Mouse (Mus musculus) adipocyte (in vitro differentiated cells): ENCODE measurements at regions not wholly inside any gene's neighbourhood (a gene's known extent, or its start where the extent isn't known, plus 50 kb on each side); places are given as distances from the start of the nearest gene placed in this dataset.

Source experiments
- DNase-seq: peaks from one replicate; pipeline ENCODE4 v3.0.0-alpha.2; 2016; ENCODE audit warnings: low spot score

- no peak for DNase-seq
These were observed 160.5 kb downstream of the Pdha2 start for GRCm38 (mm10) chr3:141051685-141052084.

- no peak for DNase-seq
These were observed 197.9 kb downstream of the Pdha2 start for GRCm38 (mm10) chr3:141014262-141014547.

- no peak for DNase-seq
These were observed 198.5 kb downstream of the Pdha2 start for GRCm38 (mm10) chr3:141013521-141014261.

GRCm38 (mm10) chr3:141012976-141013375 is 199.2 kb downstream of the Pdha2 start:
- DNase-seq = no peak

GRCm38 (mm10) chr3:141008792-141009191 is 203.4 kb downstream of the Pdha2 start:
- DNase-seq = no peak

- DNase-seq = no peak
These were observed 206.3 kb downstream of the Pdha2 start for GRCm38 (mm10) chr3:141005885-141006284.

- DNase-seq = no peak
These were observed 208.6 kb downstream of the Pdha2 start for GRCm38 (mm10) chr3:141003561-141003960.

GRCm38 (mm10) chr3:140988247-140988646 is 223.9 kb downstream of the Pdha2 start:
- DNase-seq = no peak

GRCm38 (mm10) chr3:140973519-140973918 is 238.6 kb downstream of the Pdha2 start:
- no peak for DNase-seq

- no peak for DNase-seq
These were observed 242.0 kb downstream of the Pdha2 start for GRCm38 (mm10) chr3:140969892-140970880.

- no peak for DNase-seq
These were observed 243.6 kb downstream of the Pdha2 start for GRCm38 (mm10) chr3:140968556-140968955.

GRCm38 (mm10) chr3:140957666-140958065 is 254.5 kb downstream of the Pdha2 start:
- no peak for DNase-seq

- DNase-seq = no peak
These were observed 259.9 kb downstream of the Pdha2 start for GRCm38 (mm10) chr3:140952111-140952800.

- no peak for DNase-seq
These were observed 261.1 kb downstream of the Pdha2 start for GRCm38 (mm10) chr3:140951024-140951423.

GRCm38 (mm10) chr3:140949880-140950662 is 262.1 kb downstream of the Pdha2 start:
- no peak for DNase-seq

- DNase-seq = no peak
These were observed 269.7 kb downstream of the Pdha2 start for GRCm38 (mm10) chr3:140942450-140942849.

GRCm38 (mm10) chr3:140941898-140942297 is 270.3 kb downstream of the Pdha2 start:
- no peak for DNase-seq

GRCm38 (mm10) chr3:140941316-140941715 is 270.8 kb downstream of the Pdha2 start:
- DNase-seq = no peak

GRCm38 (mm10) chr3:140933156-140933555 is 279.0 kb downstream of the Pdha2 start:
- DNase-seq = no peak

- DNase-seq = no peak
These were observed 285.5 kb downstream of the Pdha2 start for GRCm38 (mm10) chr3:140926689-140927088.

- no peak for DNase-seq
These were observed 335.8 kb downstream of the Pdha2 start for GRCm38 (mm10) chr3:140876201-140876895.
